Mouse (Mus musculus) embryonic fibroblast, embryonic 13.5 days (primary cell): ENCODE measurements around the gene Pan3.

ENCODE experiments used
- CTCF ChIP-seq: IDR thresholded peaks from 2 replicates; pipeline ENCODE4 v1.5.1; 2011; ENCODE audit warnings: mild to moderate bottlenecking, control low read depth, low read length, moderate library complexity, borderline replicate concordance; ENCODE audit not compliant: insufficient read depth
- POLR2A ChIP-seq: IDR thresholded peaks from 2 replicates; pipeline ENCODE4 v1.6.1; 2011; ENCODE audit warnings: low read depth, mild to moderate bottlenecking, control low read depth, low read length, moderate library complexity

DNA sequence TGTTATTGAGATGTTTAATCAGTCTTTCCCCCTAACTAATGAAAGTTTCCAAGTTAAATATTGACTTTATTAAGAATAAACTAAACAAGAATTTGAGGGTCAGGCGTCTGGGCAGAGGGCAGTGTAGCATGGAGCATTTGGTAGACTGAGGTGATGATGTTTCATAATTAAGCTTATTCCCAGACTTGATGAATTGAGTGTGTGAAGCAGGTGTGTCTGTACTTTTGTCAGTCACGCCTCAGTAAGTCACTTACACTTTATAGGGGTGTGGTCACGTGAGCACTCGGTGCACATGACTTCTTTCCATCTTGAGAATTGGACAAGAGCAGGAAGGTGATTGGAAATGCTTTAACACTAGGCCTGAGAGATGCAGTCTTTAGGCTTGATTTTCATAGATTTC lies 26.5 kb downstream of the Pan3 start:
- TF ChIP-seq POLR2A (no peak), CTCF (no peak)
